Mouse (Mus musculus) forebrain, embryonic 12.5 days (tissue): ENCODE results near the gene Tfip11. TPM values are rescaled to one million over a fixed set of nuclear protein-coding genes. Genes with fewer than 3 reads are reported as not detected.
A peak's percentile ranks its signal among the peaks of the same experiment; 100 is the strongest.

Experiments used
- ATAC-seq: fragments of 200-750 bp; cut with Nextera tagmentation; 2 replicates; pipeline ENCODE4 v1.8.0; 2017; ENCODE audit warnings: moderate TSS enrichment; ENCODE audit not compliant: low FRiP score
- H3K27ac ChIP-seq: fragments of 300-500 bp; sonication (generic); 2 replicates; pipeline ENCODE4 v1.5.1; 2016; ENCODE audit warnings: mild to moderate bottlenecking
- H3K27me3 ChIP-seq: fragments of 300-500 bp; sonication (generic); 2 replicates; pipeline ENCODE4 v1.6.1; 2016; ENCODE audit warnings: mild to moderate bottlenecking
- H3K36me3 ChIP-seq: fragments of 300-500 bp; sonication (generic); replicated peaks from 2 replicates; pipeline ENCODE4 v1.6.1; 2016; ENCODE audit warnings: mild to moderate bottlenecking
- H3K4me1 ChIP-seq: fragments of 300-500 bp; sonication (generic); 2 replicates; pipeline ENCODE4 v1.6.1; 2016
- H3K4me2 ChIP-seq: fragments of 300-500 bp; sonication (generic); 2 replicates; pipeline ENCODE4 v1.6.1; 2016; ENCODE audit warnings: mild to moderate bottlenecking, moderate library complexity
- H3K4me3 ChIP-seq: fragments of 300-500 bp; sonication (generic); replicated peaks from 2 replicates; pipeline ENCODE4 v1.5.1; 2016; ENCODE audit warnings: mild to moderate bottlenecking
- H3K9ac ChIP-seq: fragments of 300-500 bp; sonication (generic); 2 replicates; pipeline ENCODE4 v1.6.1; 2016; ENCODE audit warnings: mild to moderate bottlenecking
- H3K9me3 ChIP-seq: fragments of 300-500 bp; sonication (generic); 2 replicates; pipeline ENCODE4 v1.6.1; 2016
- WGBS: fragments of 180-500 bp; shearing (Covaris S2); methylation state at CpG from one replicate; pipeline ENCODE4 v1.1.7; 2016; 5-methylcytosine and 5-hydroxymethylcytosine counted together
- polyA plus RNA-seq: library from polyadenylated mRNA; unstranded; fragments of >200 nt; fragmentation: Nextera tagmentation; extraction: Ambion mirVana; gene quantifications from 2 replicates; pipeline ENCODE4 v1.2.1, GENCODE M21; 2016

Gene Tfip11
- polyA plus RNA-seq, 1 experiment from 2014 or later: 39.5 TPM

DNA sequence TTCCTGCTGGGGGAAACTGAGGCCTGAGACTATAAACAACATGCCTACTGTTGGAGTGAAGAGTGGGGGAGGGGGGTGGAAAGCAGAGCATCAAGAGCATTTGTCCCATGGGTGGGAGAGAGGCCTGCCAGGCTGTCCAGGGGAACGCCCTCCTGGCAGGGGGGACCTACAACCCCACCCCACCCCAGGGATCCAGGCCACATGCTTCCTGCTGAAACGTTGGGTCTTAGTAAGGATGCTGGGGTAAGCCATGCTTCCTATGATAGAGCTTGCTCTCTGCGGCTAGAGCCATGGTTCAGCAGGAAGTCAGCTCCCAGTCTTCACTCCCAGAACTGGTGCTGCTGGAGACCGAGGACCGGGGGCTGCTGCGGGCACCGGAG lies 42.0 kb upstream of the Tfip11 start:
- no peak overlapping the region for H3K27ac ChIP-seq
- no peak overlapping the region for H3K4me2 ChIP-seq
- H3K9ac ChIP-seq: no peak overlapping the region
- no peaks in the 10 kb centered on the region for H3K27me3 ChIP-seq
- no peak overlapping the region for H3K4me3 ChIP-seq
- H3K36me3 ChIP-seq: no peaks in the 10 kb centered on the region
- no peak for ATAC-seq
- no peaks in the 10 kb centered on the region for H3K9me3 ChIP-seq
- 90% methylated on average over 7 of the region's 7 CpGs for WGBS
- peaks cover 27% of the 10 kb centered on the region for H3K4me1 ChIP-seq

DNA sequence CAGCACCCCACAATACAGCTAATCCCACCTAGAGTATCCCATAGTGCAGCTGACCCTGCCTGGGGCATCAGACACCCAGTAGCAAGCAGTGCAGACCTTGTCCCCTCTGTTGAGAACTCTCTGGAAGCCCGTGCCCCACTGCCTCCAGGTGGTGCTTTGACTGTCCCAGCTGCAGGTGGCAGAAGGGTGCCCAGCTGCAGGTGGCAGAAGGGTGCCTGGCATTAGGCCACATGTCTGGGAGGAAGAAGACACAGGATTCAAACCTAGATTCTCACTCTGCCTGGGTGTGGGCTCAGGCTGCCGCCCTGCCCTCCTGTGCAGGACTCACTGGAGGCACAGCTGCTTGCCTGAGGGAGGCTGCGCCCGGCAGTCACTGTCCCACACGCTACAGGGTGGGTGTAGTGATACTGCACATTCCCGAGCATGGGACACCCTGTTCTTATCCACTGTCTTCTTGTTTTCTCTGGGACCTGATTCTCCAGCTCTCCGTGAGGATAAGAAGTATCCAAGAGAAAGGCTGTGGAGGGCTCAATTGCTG lies 40.5 kb upstream of the Tfip11 start:
- Histone ChIP-seq H3K9me3 (no peaks in the 10 kb centered on the region), H3K4me1 (peaks cover 14% of the 10 kb centered on the region), H3K4me3 (no peak overlapping the region), H3K9ac (no peak overlapping the region), H3K27ac (no peak overlapping the region), H3K4me2 (no peak overlapping the region), H3K27me3 (no peaks in the 10 kb centered on the region), H3K36me3 (no peaks in the 10 kb centered on the region)
- WGBS: 91% methylated on average over 7 of the region's 7 CpGs
- no peak for ATAC-seq

GRCm38 (mm10) chr5:112286608-112286983 lies 39.6 kb upstream of the Tfip11 start:
- Histone ChIP-seq H3K27me3 (no peaks in the 10 kb centered on the region), H3K9me3 (no peaks in the 10 kb centered on the region), H3K36me3 (no peaks in the 10 kb centered on the region), H3K4me2 (no peak overlapping the region), H3K27ac (no peak overlapping the region), H3K4me1 (peaks cover 5% of the 10 kb centered on the region; the same call in 1 of the 2 replicates), H3K4me3 (no peak overlapping the region), H3K9ac (no peak overlapping the region)
- 84% methylated on average over 2 of the region's 2 CpGs for WGBS
- ATAC-seq: no peak

- Histone ChIP-seq H3K27me3 (no peaks in the 10 kb centered on the region), H3K4me1 (0 out of 2 replicates have a peak, but pooled peaks cover under 1% of the 10 kb centered on the region), H3K9me3 (no peaks in the 10 kb centered on the region), H3K36me3 (no peaks in the 10 kb centered on the region), H3K9ac (no peak overlapping the region), H3K4me2 (no peak overlapping the region), H3K4me3 (no peak overlapping the region), H3K27ac (no peak overlapping the region)
- WGBS: 79% methylated on average over 11 of the region's 11 CpGs
- no peak for ATAC-seq
Measured at GRCm38 (mm10) chr5:112286984-112287641, 39.0 kb upstream of the Tfip11 start.

GRCm38 (mm10) chr5:112287652-112288051 lies 38.5 kb upstream of the Tfip11 start:
- ATAC-seq: no peak

GRCm38 (mm10) chr5:112288193-112289141 lies 37.7 kb upstream of the Tfip11 start:
- Histone ChIP-seq H3K9ac (no peak overlapping the region), H3K27ac (no peak overlapping the region), H3K27me3 (no peaks in the 10 kb centered on the region), H3K4me2 (no peak overlapping the region), H3K4me1 (no peaks in the 10 kb centered on the region), H3K9me3 (no peaks in the 10 kb centered on the region), H3K4me3 (no peak overlapping the region), H3K36me3 (no peaks in the 10 kb centered on the region)
- 86% methylated on average over 9 of the region's 9 CpGs for WGBS
- no peak for ATAC-seq

More at GRCm38 (mm10) chr5:112287652-112288051, 38.5 kb upstream of the Tfip11 start:
- Histone ChIP-seq H3K4me1 (no peaks in the 10 kb centered on the region), H3K9ac (no peak overlapping the region), H3K27me3 (no peaks in the 10 kb centered on the region), H3K4me3 (no peak overlapping the region), H3K36me3 (no peaks in the 10 kb centered on the region), H3K9me3 (no peaks in the 10 kb centered on the region), H3K4me2 (no peak overlapping the region), H3K27ac (no peak overlapping the region)
- 90% methylated on average over 2 of the region's 2 CpGs for WGBS

DNA sequence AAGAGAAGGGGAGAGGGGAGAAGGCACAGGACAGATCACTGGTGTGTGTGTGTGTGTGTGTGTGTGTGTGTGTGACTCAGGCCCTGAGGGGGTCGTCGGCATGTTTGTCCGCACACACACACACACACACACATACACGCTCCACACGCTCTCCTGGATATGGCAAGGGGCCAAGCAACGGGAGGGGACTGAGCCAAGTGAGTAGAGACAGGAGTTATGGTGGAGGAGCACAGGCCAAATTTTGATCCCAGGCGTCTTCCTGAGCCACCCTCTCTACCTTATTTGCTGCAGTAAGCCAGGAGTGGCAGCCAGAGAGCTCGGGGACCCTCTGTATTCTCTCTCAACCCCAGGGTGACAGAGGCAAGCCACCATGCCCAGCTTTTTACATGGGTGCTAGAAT lies 36.9 kb upstream of the Tfip11 start:
- 70% methylated on average over 7 of the region's 8 CpGs for WGBS
- no peak for ATAC-seq

GRCm38 (mm10) chr5:112289819-112290535 lies 36.2 kb upstream of the Tfip11 start:
- no peak overlapping the region for H3K4me2 ChIP-seq
- H3K36me3 ChIP-seq: no peaks in the 10 kb centered on the region
- no peak overlapping the region for H3K9ac ChIP-seq
- peaks cover 9% of the 10 kb centered on the region for H3K4me1 ChIP-seq
- H3K9me3 ChIP-seq: no peaks in the 10 kb centered on the region
- ATAC-seq: no peak
- WGBS: 87% methylated on average over 16 of the region's 16 CpGs
- 0 out of 2 replicates have a peak overlapping the region, but pooled peaks have one; percentile 25 for H3K27ac ChIP-seq
- no peaks in the 10 kb centered on the region for H3K27me3 ChIP-seq
- H3K4me3 ChIP-seq: no peak overlapping the region

More for the DNA sequence above, 36.9 kb upstream of the Tfip11 start:
- no peaks in the 10 kb centered on the region for H3K36me3 ChIP-seq
- H3K9me3 ChIP-seq: no peaks in the 10 kb centered on the region
- no peak overlapping the region for H3K9ac ChIP-seq
- H3K27me3 ChIP-seq: no peaks in the 10 kb centered on the region
- H3K4me3 ChIP-seq: no peak overlapping the region
- 0 out of 2 replicates have a peak, but pooled peaks cover 2% of the 10 kb centered on the region for H3K4me1 ChIP-seq
- no peak overlapping the region for H3K4me2 ChIP-seq
- H3K27ac ChIP-seq: no peak overlapping the region

- no peak for ATAC-seq
- peaks cover 14% of the 10 kb centered on the region for H3K4me1 ChIP-seq
Measured at GRCm38 (mm10) chr5:112290536-112290880, 35.6 kb upstream of the Tfip11 start.

DNA sequence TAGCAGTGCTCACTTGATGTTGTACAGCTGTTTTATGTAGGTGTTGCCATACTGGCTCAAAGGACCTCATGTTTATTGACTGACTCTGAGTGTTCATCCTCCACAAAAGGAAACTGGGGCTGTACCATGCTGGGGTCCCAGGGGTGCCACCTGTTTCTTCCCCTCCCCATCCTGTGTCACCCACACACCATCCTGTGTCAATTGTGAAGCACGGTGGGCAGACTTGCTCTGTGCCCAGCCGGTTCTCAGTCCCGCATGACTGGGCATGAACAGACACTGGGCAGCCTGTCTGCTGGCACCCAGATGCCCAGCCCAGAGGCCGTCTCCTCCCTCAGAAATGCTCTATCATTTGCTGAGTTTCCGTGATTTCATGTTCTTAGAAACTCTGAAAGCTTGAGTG lies 34.3 kb upstream of the Tfip11 start:
- H3K27me3 ChIP-seq: no peaks in the 10 kb centered on the region
- no peaks in the 10 kb centered on the region for H3K36me3 ChIP-seq
- H3K4me1 ChIP-seq: peaks cover 17% of the 10 kb centered on the region
- ATAC-seq: no peak
- H3K4me3 ChIP-seq: no peak overlapping the region
- 93% methylated on average over 5 of the region's 5 CpGs for WGBS
- no peak overlapping the region for H3K27ac ChIP-seq
- no peaks in the 10 kb centered on the region for H3K9me3 ChIP-seq
- no peak overlapping the region for H3K9ac ChIP-seq
- H3K4me2 ChIP-seq: no peak overlapping the region

More at GRCm38 (mm10) chr5:112290536-112290880, 35.6 kb upstream of the Tfip11 start:
- Histone ChIP-seq H3K4me2 (no peak overlapping the region), H3K27ac (0 out of 2 replicates have a peak overlapping the region, but pooled peaks have one; percentile 25), H3K9me3 (no peaks in the 10 kb centered on the region), H3K9ac (no peak overlapping the region), H3K4me3 (no peak overlapping the region), H3K27me3 (no peaks in the 10 kb centered on the region), H3K36me3 (no peaks in the 10 kb centered on the region)
- WGBS: 94% methylated on average over 8 of the region's 8 CpGs

- H3K4me3 ChIP-seq: no peak overlapping the region
- H3K9ac ChIP-seq: no peak overlapping the region
- peaks cover 17% of the 10 kb centered on the region for H3K4me1 ChIP-seq
- no peaks in the 10 kb centered on the region for H3K27me3 ChIP-seq
- no peaks in the 10 kb centered on the region for H3K36me3 ChIP-seq
- no peaks in the 10 kb centered on the region for H3K9me3 ChIP-seq
- 88% methylated on average over 17 of the region's 17 CpGs for WGBS
- ATAC-seq: no peak
- H3K27ac ChIP-seq: no peak overlapping the region
- H3K4me2 ChIP-seq: no peak overlapping the region
Measured at GRCm38 (mm10) chr5:112292343-112292980, 33.7 kb upstream of the Tfip11 start.
